Mouse (Mus musculus) neural tube, embryonic 13.5 days (tissue): ENCODE measurements around the gene Sin3b. TPM values are rescaled to one million over a fixed set of nuclear protein-coding genes. Genes with fewer than 3 reads are reported as not detected.

Source experiments
- microRNA-seq: library from miRNA; unstranded; fragments of <30 nt; microRNA quantifications from one replicate; pipeline ENCODE4, GENCODE M21; 2016
- polyA plus RNA-seq: library from polyadenylated mRNA; unstranded; fragments of >200 nt; fragmentation: Nextera tagmentation; extraction: Ambion mirVana; gene quantifications from 2 replicates; pipeline ENCODE4 v1.2.1, GENCODE M21; 2015

Gene Sin3b
- polyA plus RNA-seq, 1 experiment from 2014 or later: 163 TPM

Small RNAs within 50 kb of the gene (microRNA-seq; reads per million reads assigned to microRNA genes)
- not detected for gene Gm26237

Other genes with a start within 250 kb of the Sin3b start
- gene Cherp, start 248.1 kb upstream of the Sin3b start, polyA plus RNA-seq: 53.6 and 58.2 TPM in 2 replicates
- 14.2 and 14.3 TPM in 2 replicates for gene Slc35e1, start 230.7 kb upstream of the Sin3b start, polyA plus RNA-seq
- 13.1 and 14.3 TPM in 2 replicates for gene Med26, start 175.0 kb upstream of the Sin3b start, polyA plus RNA-seq
- gene Smim7, start 152.2 kb upstream of the Sin3b start, polyA plus RNA-seq: 137 and 140 TPM in 2 replicates
- 23.9 and 24.6 TPM in 2 replicates for gene Tmem38a, start 151.2 kb upstream of the Sin3b start, polyA plus RNA-seq
- 1.1 and 1.2 TPM in 2 replicates for gene Nwd1, start 76.6 kb upstream of the Sin3b start, polyA plus RNA-seq
- 0.53 and 0.94 TPM in 2 replicates for gene F2rl3, start 38.6 kb downstream of the Sin3b start, polyA plus RNA-seq